Mouse (Mus musculus) large intestine, adult 2 months (tissue): ENCODE measurements at regions not wholly inside any gene's neighbourhood (a gene's known extent, or its start where the extent isn't known, plus 50 kb on each side); places are given as distances from the start of the nearest gene placed in this dataset.

Experiments used
- DNase-seq: peaks from one replicate; pipeline ENCODE4 v3.0.0-alpha.2; 2012; ENCODE audit warnings: low read depth, low spot score
- WGBS: fragments of 180-500 bp; shearing (Covaris S2); methylation state at CpG from one replicate; pipeline ENCODE4 v1.1.7; 2018; 5-methylcytosine and 5-hydroxymethylcytosine counted together

GRCm38 (mm10) chr7:133470620-133470958 is 131.4 kb downstream of the Tex36 start:
- DNase-seq, result no peak
- 28% methylated on average over 3 of the region's 3 CpGs for WGBS

DNA sequence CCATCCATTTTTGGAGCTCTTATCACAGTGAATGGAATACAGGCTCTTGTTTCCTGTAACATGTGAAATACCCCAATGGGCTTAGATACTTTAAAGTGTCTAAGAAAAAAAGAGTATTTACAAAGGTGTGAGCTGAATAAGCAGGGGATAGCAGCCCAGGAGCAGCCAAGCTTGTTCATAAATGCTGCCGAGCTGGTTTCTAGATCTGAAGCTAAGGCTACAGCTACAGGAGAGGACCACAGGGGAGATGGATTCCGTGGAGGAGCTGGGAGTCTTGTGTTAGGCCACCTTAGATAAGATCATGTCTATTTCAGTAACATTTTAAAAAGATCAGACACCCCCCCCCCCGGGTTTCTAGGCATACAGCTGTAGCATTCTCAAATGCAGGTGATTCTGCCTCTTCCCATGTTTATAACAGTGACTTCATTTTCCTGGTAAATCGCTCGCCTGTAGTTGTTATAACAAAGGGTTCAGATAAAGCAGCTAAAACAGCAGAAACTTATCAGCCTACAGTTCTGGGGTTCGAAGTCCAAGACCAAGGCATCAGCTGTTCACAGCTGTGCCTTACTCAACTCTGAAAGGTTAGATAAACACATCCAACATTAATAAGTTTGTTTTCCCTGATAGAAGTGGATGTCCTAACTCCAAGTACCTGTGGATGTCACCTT is 131.9 kb downstream of the Tex36 start:
- WGBS, result 24% methylated on average over 6 of the region's 6 CpGs
- DNase-seq, result no peak

GRCm38 (mm10) chr7:133469106-133469505 is 132.9 kb downstream of the Tex36 start:
- DNase-seq, result no peak
- WGBS, result 57% methylated on average over 3 of the region's 3 CpGs

DNA sequence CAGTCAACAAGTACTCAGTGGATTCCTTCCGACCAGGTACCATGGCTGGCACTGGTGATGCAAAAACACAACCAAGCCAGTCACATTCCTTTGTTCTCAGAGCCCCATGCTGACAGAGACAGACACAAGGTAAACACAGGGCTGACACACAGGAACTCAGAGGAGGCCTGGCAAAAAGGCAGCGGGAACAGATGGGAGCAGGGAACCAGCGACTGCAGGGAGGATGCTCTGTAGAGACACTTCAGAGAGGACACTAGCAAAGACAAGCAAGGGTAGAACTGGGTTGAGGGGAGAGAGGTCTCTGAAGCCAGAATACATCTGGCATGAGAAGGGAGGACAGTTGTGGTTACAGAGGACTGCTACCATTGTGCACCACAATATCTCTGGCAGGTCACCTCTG is 133.6 kb downstream of the Tex36 start:
- no peak for DNase-seq
- WGBS, result 28% methylated on average over 3 of the region's 3 CpGs

DNA sequence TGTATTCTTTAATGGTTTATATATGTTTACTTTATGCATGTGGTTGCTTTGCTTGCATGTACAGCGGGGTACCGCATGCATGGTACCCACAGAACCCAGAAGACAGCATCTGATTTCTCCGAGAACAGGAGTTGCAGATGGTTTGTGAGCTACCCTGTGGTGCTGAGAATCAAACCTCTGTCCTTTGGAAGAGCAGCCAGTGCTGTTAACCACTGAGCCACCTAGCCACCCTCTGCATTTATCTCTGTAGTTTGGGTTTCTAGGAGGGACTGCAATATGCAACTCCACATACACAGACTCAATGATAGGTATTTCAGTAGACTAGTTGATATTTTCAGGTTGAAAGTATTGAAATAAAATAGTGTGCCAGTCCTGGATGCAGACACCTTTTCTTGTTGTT is 134.4 kb downstream of the Tex36 start:
- 93% methylated on average over 3 of the region's 3 CpGs for WGBS
- no peak for DNase-seq

DNA sequence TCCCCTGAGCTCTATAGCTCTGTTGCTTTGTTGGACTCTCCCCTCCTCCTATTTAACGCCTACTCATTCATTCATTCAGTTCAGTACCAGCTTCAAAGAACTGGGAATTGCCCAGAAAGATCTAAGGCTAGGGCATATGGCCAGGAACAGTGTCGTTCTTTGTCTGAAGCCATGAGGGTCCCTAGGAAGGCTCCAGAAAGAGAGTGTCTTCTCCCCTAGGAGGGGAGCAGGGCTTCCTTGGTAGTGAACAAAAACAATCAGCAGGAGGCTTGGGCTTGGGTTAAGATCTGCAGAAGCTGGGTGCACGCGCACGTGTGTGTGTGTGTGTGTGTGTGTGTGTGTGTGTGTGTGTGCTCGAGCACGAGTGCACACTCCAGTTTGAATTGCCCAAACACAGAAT is 142.7 kb downstream of the Tex36 start:
- DNase-seq, result no peak
- 67% methylated on average over 7 of the region's 7 CpGs for WGBS

GRCm38 (mm10) chr7:133457436-133458324 is 144.3 kb downstream of the Tex36 start:
- WGBS, result 55% methylated on average over 16 of the region's 16 CpGs
- DNase-seq, result no peak

DNA sequence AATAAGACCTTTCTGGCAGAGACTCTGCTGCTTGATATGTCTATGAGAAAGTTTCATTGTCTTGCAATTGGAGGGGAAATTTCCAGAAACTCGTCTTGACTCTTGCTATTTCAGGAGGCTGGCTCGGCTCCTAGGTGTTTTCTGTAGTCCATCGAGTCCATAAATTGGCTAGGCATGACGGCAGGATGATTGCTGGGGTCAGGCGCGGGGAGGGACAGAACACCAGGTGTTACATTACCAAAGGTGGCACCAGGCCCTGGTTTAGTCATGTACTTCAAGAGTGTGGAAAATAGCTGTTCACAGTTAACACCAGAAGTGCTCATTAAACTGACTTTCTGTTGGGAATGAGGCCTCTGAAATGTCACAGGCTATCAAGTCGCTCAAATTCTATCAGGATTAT is 151.7 kb downstream of the Tex36 start:
- WGBS, result 77% methylated on average over 7 of the region's 7 CpGs
- no peak for DNase-seq

DNA sequence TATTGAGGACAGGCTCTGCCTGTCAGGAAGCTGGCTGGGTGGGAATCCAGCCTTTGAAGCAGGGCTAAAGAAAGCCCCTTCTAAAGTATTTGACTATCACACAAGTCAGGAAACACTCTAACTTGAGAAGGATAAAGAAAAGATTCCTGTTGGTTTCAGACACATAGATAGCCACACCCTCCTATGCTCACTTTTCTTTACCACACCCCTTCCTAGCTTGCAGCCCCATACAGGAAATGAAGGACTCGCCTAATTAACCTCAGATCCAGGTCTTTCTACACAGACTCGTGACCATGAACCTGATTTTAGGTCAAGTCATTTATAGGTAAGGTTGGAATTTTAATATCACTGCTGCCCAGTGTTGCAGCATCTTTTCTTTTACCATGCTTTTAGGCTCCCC is 154.9 kb downstream of the Tex36 start:
- 21% methylated on average over 2 of the region's 2 CpGs for WGBS
- no peak for DNase-seq

DNA sequence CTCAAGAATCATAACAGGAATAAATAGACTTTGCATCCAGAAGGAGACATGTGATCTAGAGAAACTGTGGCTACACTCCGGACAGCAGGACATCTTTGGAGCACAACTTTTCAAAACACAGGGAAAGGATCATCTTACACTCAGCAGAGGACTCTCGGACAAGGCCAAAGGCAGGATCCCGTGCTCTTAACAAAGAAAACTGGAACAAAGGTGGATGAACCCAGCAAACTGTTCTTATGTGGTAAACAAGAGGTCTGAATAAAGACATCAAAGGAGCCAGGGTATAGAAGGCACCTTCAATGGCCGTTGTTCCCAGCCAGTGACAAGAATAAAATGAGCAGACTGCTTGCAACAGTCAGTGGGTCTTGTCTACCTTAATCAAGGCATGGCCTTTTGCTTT is 160.3 kb downstream of the Tex36 start:
- 48% methylated on average over 4 of the region's 4 CpGs for WGBS
- DNase-seq, result no peak

DNA sequence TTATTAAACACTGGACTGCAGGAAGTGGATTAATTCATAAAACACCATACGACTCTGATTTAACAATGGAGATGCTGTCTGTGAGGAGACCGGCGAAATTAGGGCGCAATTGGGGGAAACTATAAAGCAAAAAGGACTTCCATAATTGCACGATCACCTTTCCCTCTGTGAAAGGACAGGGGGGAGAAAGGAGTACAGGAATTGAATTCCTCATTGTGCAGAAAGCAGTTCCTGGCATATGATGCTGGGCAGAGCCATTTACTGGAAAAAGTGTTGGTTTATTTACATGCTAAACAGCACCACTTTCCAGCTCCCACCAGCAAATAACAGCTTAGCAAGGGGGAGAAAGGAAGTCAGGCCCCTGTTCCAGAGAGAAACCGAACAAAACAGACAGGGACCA is 160.8 kb downstream of the Tex36 start:
- no peak for DNase-seq
- 73% methylated on average over 6 of the region's 6 CpGs for WGBS

- DNase-seq, result no peak
- WGBS, result 62% methylated on average over 12 of the region's 12 CpGs
Measured at GRCm38 (mm10) chr7:133440711-133441110, 161.2 kb downstream of the Tex36 start.

- WGBS, result 55% methylated on average over 6 of the region's 6 CpGs
- no peak for DNase-seq
Measured at GRCm38 (mm10) chr7:133440086-133440485, 161.9 kb downstream of the Tex36 start.

DNA sequence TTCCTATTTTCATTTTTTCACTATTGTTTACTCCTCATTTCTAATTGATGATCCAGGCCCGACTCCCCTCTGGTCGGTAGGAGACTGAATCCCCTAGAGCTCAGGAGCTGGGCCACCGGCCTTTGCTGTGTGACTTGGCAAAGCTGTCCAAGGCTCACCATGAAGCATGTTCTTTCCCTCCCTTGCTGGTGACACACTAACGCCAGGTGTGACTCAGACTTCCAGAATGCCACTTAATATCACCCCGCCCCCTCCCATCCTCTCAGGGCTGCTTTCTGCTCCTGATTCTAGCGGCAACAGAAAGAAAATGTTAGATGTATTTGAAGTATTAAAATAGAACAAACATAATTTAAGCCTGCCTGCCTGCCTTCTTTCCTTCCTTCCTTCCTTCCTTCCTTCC is 163.3 kb downstream of the Tex36 start:
- DNase-seq, result no peak
- 65% methylated on average over 6 of the region's 6 CpGs for WGBS

DNA sequence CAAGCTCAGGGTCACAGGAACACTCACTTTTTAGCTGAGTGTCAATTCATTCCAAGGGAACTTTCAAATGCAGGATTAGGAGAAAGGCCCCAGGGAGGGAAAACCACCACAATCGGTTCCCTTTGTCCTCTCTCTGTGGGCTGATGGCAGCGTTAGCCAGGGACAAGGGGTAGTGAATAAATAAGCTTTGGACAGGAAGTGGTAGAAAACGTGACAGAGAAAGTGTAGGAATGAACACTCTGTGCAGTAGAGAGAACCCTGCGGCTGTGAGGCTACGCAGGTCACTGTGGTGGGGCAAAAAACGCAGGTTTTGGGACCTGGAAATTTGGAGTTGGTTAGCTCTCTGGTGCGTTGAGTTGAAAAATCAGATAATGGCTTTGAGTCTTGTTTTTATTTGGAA is 164.1 kb downstream of the Tex36 start:
- no peak for DNase-seq
- 58% methylated on average over 7 of the region's 7 CpGs for WGBS

- 81% methylated on average over 14 of the region's 14 CpGs for WGBS
- no peak for DNase-seq
Measured at GRCm38 (mm10) chr7:133435596-133436357, 166.2 kb downstream of the Tex36 start.

DNA sequence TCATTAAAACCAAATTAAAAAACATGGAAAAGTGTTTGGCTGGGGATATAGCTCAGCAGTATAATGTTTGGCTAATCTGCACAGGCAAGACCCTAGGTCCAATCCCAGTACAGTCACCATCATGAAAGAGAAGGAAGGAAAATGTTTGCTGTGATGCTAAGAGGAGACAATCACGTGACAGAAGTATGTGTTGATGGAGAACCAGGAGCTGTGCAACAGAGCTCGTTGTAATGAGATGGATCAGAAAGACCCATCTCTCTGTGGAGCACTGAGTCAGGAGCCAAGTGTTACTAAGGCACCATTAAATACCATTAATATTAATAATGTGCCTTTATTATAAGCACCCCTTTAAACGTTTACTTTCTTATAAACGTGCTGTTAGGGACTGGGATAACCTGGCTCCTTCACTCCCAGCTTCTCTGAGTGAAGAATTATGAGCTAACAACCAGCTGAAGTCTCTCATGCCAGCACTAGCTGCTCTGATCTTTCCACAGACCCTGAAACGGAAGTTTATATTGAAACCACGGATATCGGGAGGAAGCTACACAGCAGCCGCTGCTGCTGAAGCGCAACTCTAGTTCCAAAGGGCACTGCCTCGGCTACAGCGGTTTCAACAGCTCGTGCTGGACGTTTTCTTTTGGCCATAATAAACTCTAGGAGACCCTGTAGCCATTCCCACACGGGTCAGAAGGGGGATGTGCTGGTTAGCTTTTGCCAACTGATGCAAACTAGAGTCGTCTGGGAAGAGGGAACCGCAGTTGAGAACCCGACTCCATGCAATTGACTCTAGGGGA is 167.7 kb downstream of the Tex36 start:
- no peak for DNase-seq

GRCm38 (mm10) chr7:133432343-133432742 is 169.6 kb downstream of the Tex36 start:
- 88% methylated on average over 1 of the region's 1 CpGs for WGBS
- DNase-seq, result no peak

More for the DNA sequence above, 167.7 kb downstream of the Tex36 start:
- WGBS, result 52% methylated on average over 17 of the region's 17 CpGs

DNA sequence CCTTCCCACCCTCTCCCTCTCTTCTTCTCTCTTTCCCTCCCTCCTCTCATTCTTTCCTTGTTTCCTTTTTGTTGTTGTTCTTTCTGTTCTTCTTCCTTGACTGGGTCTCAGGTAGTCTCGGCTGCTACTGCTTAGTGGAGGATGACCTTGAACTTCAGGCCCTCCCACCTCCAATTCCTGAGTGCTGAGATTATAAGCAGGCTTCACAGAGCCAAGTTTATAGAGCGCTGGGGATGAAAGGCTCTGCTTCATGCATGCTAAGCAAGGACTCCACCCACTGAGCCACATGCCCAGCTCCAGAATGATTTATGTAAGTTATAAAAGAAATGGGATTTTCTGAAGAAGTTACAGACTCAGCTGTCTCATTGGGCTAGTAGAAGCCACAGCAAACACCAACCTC is 199.9 kb downstream of the Tex36 start:
- 8% methylated on average over 2 of the region's 2 CpGs for whole genome bisulfite sequencing
- DNase-seq, result no peak

- no peak for DNase-seq
- 60% methylated on average over 4 of the region's 4 CpGs for WGBS
Measured at GRCm38 (mm10) chr7:133400691-133401090, 201.3 kb downstream of the Tex36 start.
